Mouse (Mus musculus): ENCODE data around the gene Olfr820. TPM values are rescaled to one million over a fixed set of nuclear protein-coding genes. Genes with fewer than 3 reads are reported as not detected.

Gene Olfr820
- total RNA-seq (2023), result not detected in 2 replicates

GRCm38 (mm10) chr10:130012321-130012720 lies at the start of gene Olfr820:
Gene Olfr820 (plus strand): TSS chr10:130012621.

GRCm38 (mm10) chr10:129967166-129967565 lies 45.3 kb upstream of the Olfr820 start, which contains the start of gene Olfr819:
Gene Olfr819 (minus strand): TSS chr10:129967266.

GRCm38 (mm10) chr10:129976040-129976439 lies 36.4 kb upstream of the Olfr820 start, which contains the start of gene Olfr247:
Gene Olfr247 (minus strand): TSS chr10:129976140.

DNA sequence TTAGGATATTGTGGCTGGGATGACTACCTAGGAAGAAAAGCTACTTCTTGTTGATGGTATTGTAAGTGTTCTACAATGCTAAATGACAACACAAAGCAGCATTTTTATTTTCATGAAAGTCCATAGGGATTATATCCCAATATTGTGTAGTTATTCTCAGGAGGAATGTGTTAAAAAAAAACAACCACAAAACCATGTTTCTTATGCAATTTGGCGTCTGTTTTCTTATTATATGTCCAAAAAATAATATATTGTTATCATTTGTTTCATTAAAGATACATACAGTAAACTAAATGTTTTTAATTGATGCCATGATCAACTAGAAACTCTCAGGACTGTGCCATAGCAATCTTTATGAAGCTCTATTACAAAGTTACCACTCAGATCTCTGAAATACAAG lies 27.5 kb upstream of the Olfr820 start, which contains the start of gene Gm10310:
Gene Gm10310 (minus strand): TSS at position 101 of the 400 bp plus-strand sequence.

DNA sequence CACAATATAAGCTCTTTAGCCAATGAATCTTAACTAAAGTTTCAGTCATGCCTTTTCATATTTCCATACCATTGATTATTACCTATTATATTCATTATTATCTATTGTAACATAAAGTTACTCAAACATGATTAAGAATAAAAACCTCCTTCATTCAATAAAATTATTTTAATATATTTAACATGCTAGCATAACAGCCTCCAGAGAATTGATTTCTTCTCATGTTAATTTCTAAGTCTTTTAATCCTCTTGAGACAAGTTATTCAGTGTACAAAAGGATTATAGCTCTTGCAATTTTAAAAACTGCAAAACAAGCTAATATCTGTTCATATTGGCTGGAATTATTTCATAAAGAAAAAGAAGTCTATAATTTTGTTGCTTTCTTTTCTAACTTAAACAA lies 17.6 kb downstream of the Olfr820 start, which contains the start of gene Olfr821:
Gene Olfr821 (plus strand): TSS at position 301 of the 400 bp plus-strand sequence.

Other genes with a start within 250 kb of the Olfr820 start
- not detected in 2 replicates for gene Olfr808, start 247.1 kb upstream of the Olfr820 start, total RNA-seq (2023)
- gene Olfr809, start 238.0 kb upstream of the Olfr820 start, total RNA-seq (2023), result not detected in 2 replicates
- gene Olfr810, start 217.7 kb upstream of the Olfr820 start, total RNA-seq (2023), result not detected in 2 replicates
- not detected in 2 replicates for gene Olfr811, start 208.2 kb upstream of the Olfr820 start, total RNA-seq (2023)
- not detected in 2 replicates for gene Olfr812, start 166.5 kb upstream of the Olfr820 start, total RNA-seq (2023)
- gene Olfr813, start 157.3 kb upstream of the Olfr820 start, total RNA-seq (2023), result not detected in 2 replicates
- not detected in 2 replicates for gene Olfr814, start 132.8 kb upstream of the Olfr820 start, total RNA-seq (2023)
- not detected in 2 replicates for gene Olfr815, start 106.8 kb upstream of the Olfr820 start, total RNA-seq (2023)
- gene Olfr816, start 97.0 kb upstream of the Olfr820 start, total RNA-seq (2023), result not detected in 2 replicates
- not detected in 2 replicates for gene Olfr818, start 63.5 kb upstream of the Olfr820 start, total RNA-seq (2023)
- not detected in 2 replicates for gene Olfr819, start 45.4 kb upstream of the Olfr820 start, total RNA-seq (2023)
- gene Olfr247, start 36.5 kb upstream of the Olfr820 start, total RNA-seq (2023), result not detected in 2 replicates
- not detected in 2 replicates for gene Gm10310, start 27.6 kb upstream of the Olfr820 start, total RNA-seq (2023)
- not detected in 2 replicates for gene Olfr821, start 17.7 kb downstream of the Olfr820 start, total RNA-seq (2023)
- not detected in 2 replicates for gene Olfr822, start 58.6 kb downstream of the Olfr820 start, total RNA-seq (2023)
- gene Olfr823, start 102.8 kb downstream of the Olfr820 start, total RNA-seq (2023), result not detected in 2 replicates
- gene Olfr824, start 117.4 kb downstream of the Olfr820 start, total RNA-seq (2023), result not detected in 2 replicates
- not detected in 2 replicates for gene Olfr825, start 154.1 kb downstream of the Olfr820 start, total RNA-seq (2023)
- not detected in 2 replicates for gene Olfr826, start 171.6 kb downstream of the Olfr820 start, total RNA-seq (2023)
- gene Olfr827, start 201.8 kb downstream of the Olfr820 start, total RNA-seq (2023), result not detected in 2 replicates

All from neutrophil, adult 65 days (primary cell).